Mouse (Mus musculus) liver, adult 2 months (tissue): ENCODE results near the gene Hnrnpc. TPM values are rescaled to one million over a fixed set of nuclear protein-coding genes. Genes with fewer than 3 reads are reported as not detected.
"Not testable (repeated sequence)": the region's sequence is repeated elsewhere in the genome, so short reads cannot be mapped to it uniquely, and the experiment has no call there.

Source experiments
- DNase-seq: peaks from one replicate; pipeline ENCODE4 v3.0.0-alpha.2; 2011; ENCODE audit warnings: low read depth, low spot score; ENCODE audit errors: extremely low read depth
- H3K27ac ChIP-seq: fragments of 200-500 bp; replicated peaks from 2 replicates; pipeline ENCODE4 v1.5.1; 2012; ENCODE audit warnings: low read depth, mild to moderate bottlenecking, control low read depth, inconsistent platforms, low read length; ENCODE audit not compliant: insufficient read depth
- H3K27me3 ChIP-seq: fragments of 200-500 bp; 2 replicates; pipeline ENCODE4 v1.6.1; 2012; ENCODE audit warnings: mild to moderate bottlenecking, moderate library complexity, low read length, inconsistent platforms; ENCODE audit not compliant: control insufficient read depth, insufficient read depth
- H3K36me3 ChIP-seq: fragments of 200-500 bp; 2 replicates; pipeline ENCODE4 v1.6.1; 2012; ENCODE audit warnings: low read length, inconsistent platforms; ENCODE audit not compliant: control insufficient read depth, insufficient read depth
- H3K4me1 ChIP-seq: fragments of 200-500 bp; 2 replicates; pipeline ENCODE4 v1.6.1; 2011; ENCODE audit warnings: low read length; ENCODE audit not compliant: control insufficient read depth, insufficient read depth
- H3K4me3 ChIP-seq: fragments of 200-500 bp; 2 replicates; pipeline ENCODE4 v1.5.1; 2011; ENCODE audit warnings: low read depth, mild to moderate bottlenecking, control low read depth, low read length, moderate library complexity; ENCODE audit not compliant: insufficient read depth
- H3K79me2 ChIP-seq: fragments of 200-500 bp; 2 replicates; pipeline ENCODE4 v1.6.1; 2012; ENCODE audit warnings: inconsistent platforms, mild to moderate bottlenecking, low read length, moderate library complexity; ENCODE audit not compliant: control insufficient read depth, insufficient read depth
- H3K9ac ChIP-seq: fragments of 200-500 bp; 2 replicates; pipeline ENCODE4 v1.6.1; 2012; ENCODE audit warnings: low read depth, mild to moderate bottlenecking, control low read depth, inconsistent platforms, low read length
- CTCF ChIP-seq: fragments of 200-500 bp; IDR thresholded peaks from 2 replicates; pipeline ENCODE4 v1.5.1; 2011; ENCODE audit warnings: low read depth, low read length, control low read depth
- POLR2A ChIP-seq: fragments of 200-500 bp; IDR thresholded peaks from 2 replicates; pipeline ENCODE4 v1.6.1; 2011; ENCODE audit warnings: low read length, control low read depth; ENCODE audit not compliant: insufficient read depth; ENCODE audit errors: extremely low read depth
- WGBS: fragments of 180-500 bp; shearing (Covaris S2); methylation state at CpG from one replicate; pipeline ENCODE4 v1.1.7; 2018; 5-methylcytosine and 5-hydroxymethylcytosine counted together
- polyA plus RNA-seq: library from polyadenylated mRNA; depleted of rRNA; stranded (reverse); fragments of >200 nt; gene quantifications from 2 replicates; pipeline ENCODE4 v1.2.3, GENCODE M21; 2012
- total RNA-seq: library from RNA; depleted of rRNA; stranded (reverse); fragments of >200 nt; gene quantifications from 2 replicates; pipeline ENCODE4 v1.2.3, GENCODE M21; 2014

The Hnrnpc gene
- total and polyA plus RNA-seq, 2 experiments, result 55.8 to 77.5 TPM

DNA sequence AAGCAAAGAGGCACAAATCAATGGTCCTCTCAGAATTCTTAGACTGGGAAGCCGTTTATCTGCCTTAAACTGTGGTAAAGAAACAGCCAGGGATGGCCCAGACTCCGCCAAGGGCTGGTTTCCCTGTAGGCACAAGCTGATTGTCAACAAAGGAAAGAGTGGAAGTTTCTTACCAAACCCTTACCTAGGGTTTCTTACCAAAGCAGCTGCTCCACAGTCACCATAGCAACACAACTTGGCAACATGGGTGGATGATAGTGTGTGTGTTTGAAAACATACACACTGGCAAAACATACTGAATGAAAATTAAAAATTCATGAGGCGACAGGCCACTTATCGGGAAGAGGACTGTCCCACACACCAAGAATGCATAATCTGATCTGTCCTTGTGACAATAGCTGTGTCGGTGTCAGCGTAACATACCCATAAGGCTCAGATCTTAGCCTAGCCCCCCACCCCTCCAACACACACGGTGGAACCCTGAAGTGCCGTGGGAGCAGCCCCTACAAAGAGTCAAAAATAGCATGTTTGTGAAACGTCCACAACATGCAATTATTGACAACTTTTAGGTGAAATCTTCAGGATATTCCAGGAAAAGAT, 57.8 kb downstream of the Hnrnpc start:
- Histone ChIP-seq H3K27ac (no peak overlapping the region), H3K9ac (no peak overlapping the region), H3K79me2 (no peaks in the 10 kb centered on the region), H3K27me3 (no peaks in the 10 kb centered on the region), H3K4me1 (peaks cover 2% of the 10 kb centered on the region), H3K4me3 (no peak overlapping the region), H3K36me3 (no peaks in the 10 kb centered on the region)
- DNase-seq, result no peak
- WGBS, result 87% methylated on average over 9 of the region's 9 CpGs
- TF ChIP-seq POLR2A (no peak), CTCF (no peak)

DNA sequence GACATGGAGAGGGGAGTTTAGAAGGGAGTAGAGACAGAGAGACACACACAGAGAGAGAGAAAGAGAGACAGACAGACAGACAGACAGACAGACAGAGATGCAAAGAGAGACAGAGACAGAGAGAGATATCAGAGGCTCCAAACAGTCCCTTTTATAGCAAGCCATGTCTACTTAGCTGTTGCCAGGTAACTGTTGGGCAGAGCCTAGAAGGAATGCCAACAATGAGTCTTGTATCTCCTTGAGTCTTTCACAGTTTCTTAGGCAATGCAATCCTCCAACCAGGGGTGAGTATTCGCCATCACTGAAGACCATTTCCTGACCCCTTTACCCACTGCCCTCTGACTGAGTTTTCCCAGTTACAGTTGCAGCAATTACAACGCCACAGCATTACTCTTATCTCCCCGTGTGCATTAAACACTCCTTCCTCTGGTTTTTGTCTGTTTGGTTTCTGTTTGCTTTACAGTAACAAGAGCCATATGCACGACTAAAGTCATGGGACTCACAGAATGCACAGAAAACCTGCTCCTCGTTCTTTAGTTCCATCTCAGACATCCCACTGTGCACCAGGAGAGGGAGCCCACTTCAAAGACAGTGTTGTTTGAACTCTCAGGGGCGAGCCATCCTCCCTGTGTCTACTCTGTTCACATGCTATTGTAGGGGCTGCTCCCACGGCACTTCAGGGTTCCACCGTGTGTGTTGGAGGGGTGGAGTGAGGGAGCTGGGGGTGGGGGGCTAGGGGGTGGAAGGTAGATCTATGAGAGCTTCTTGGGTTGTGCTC, 58.7 kb downstream of the Hnrnpc start:
- no peak overlapping the region for H3K27ac ChIP-seq
- TF ChIP-seq POLR2A (no peak), CTCF (peak; percentile 12; the same call in 1 of the 2 replicates)
- no peak for DNase-seq
- H3K36me3 ChIP-seq, result no peaks in the 10 kb centered on the region
- H3K4me3 ChIP-seq, result no peak overlapping the region
- H3K9ac ChIP-seq, result no peak overlapping the region
- 23% methylated on average over 8 of the region's 8 CpGs for WGBS
- H3K79me2 ChIP-seq, result no peaks in the 10 kb centered on the region
- peaks cover 2% of the 10 kb centered on the region for H3K4me1 ChIP-seq
- H3K27me3 ChIP-seq, result no peaks in the 10 kb centered on the region

DNA sequence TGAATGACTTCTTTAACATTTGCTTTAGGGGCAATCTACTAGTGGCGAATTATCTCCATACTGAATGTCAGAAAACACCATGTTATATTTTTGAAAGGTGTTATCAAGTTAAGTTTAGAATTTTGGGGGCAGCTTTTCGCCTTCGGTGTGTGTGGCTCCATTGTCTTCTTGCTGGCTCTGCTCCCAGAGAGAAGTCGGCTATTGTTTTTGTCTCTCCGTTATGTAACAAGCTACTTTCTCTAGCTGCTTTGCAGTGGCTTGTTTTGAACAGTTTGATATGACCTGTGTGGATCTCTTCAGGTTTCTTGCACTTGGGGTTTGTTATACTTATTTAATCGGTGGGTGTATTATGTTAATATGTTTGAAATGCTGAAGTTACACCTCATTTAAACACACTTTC, 60.4 kb downstream of the Hnrnpc start:
- WGBS, result 77% methylated on average over 6 of the region's 6 CpGs

DNA sequence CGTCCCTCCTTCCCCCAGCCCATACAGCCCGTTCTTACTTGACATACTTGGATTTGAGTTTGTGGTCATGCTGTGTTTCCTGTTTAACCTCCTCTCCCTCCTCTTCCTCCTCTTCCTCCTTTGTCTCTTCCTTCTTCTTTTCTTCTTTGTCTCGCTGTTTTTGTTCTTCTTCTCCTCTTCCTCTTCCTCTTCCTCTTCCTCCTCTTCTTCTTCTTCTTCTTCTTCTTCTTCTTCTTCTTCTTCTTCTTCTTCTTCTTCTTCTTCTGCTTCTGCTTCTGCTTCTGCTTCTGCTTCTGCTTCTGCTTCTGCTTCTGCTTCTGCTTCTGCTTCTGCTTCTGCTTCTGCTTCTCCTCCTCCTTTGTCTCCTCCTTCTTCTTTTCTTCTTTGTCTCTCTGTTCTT, 61.5 kb downstream of the Hnrnpc start, which contains the start of gene Olfr221:
TSS of gene Olfr221 (minus strand) at position 101 of the 400 bp plus-strand sequence.
- H3K4me3 ChIP-seq, H3K79me2 ChIP-seq, DNase-seq, H3K27ac ChIP-seq, H3K4me1 ChIP-seq, H3K9ac ChIP-seq, H3K36me3 ChIP-seq, H3K27me3 ChIP-seq: not testable (repeated sequence)
- WGBS, result 57% methylated on average over 3 of the region's 3 CpGs

More for the DNA sequence above, 60.4 kb downstream of the Hnrnpc start:
- H3K36me3 ChIP-seq, result no peaks in the 10 kb centered on the region
- H3K27ac ChIP-seq, result no peak overlapping the region
- DNase-seq, result no peak
- no peaks in the 10 kb centered on the region for H3K79me2 ChIP-seq
- H3K4me3 ChIP-seq, result no peak overlapping the region
- no peaks in the 10 kb centered on the region for H3K27me3 ChIP-seq
- TF ChIP-seq POLR2A, result no peak
- no peak for TF ChIP-seq CTCF
- no peak overlapping the region for H3K9ac ChIP-seq
- peaks cover 10% of the 10 kb centered on the region for H3K4me1 ChIP-seq

- 28% methylated on average over 5 of the region's 5 CpGs for WGBS
- H3K4me3 ChIP-seq, result no peak overlapping the region
These were observed 64.5 kb downstream of the Hnrnpc start for GRCm38 (mm10) chr14:52039332-52039731.

DNA sequence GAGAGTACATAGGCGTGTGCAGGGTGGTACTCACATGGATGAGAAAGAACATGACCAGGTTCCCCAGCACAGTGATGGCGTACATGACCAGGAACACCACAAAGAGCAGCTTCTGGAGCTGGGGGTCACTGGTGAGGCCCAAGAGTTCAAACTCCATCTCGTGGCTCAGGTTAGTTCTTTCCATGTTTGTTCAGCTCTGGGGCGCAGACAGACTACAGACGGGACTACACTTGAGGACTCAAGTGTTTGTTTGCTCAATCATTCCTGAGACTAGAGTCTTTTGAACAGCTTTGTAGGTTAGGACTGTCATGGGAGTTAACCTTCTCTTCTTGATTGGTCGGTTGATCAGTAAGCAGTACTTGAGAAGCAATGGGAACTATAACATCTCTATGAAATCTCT, 67.9 kb downstream of the Hnrnpc start:
- DNase-seq, result no peak
- H3K4me1 ChIP-seq, result peaks cover 10% of the 10 kb centered on the region
- H3K27ac ChIP-seq, result no peak overlapping the region
- TF ChIP-seq CTCF (no peak), POLR2A (no peak)
- no peaks in the 10 kb centered on the region for H3K27me3 ChIP-seq
- WGBS, result 65% methylated on average over 6 of the region's 6 CpGs
- no peaks in the 10 kb centered on the region for H3K79me2 ChIP-seq
- no peak overlapping the region for H3K9ac ChIP-seq
- H3K36me3 ChIP-seq, result no peaks in the 10 kb centered on the region
- H3K4me3 ChIP-seq, result no peak overlapping the region

More at GRCm38 (mm10) chr14:52039332-52039731, 64.5 kb downstream of the Hnrnpc start:
- Histone ChIP-seq H3K4me1 (peaks cover 10% of the 10 kb centered on the region), H3K9ac (no peak overlapping the region), H3K27ac (0 out of 2 replicates have a peak overlapping the region, but pooled peaks have one; percentile 56), H3K79me2 (no peaks in the 10 kb centered on the region), H3K27me3 (no peaks in the 10 kb centered on the region), H3K36me3 (no peaks in the 10 kb centered on the region)
- no peak for TF ChIP-seq POLR2A
- TF ChIP-seq CTCF, result no peak
- DNase-seq, result peak; percentile 84
